Mouse (Mus musculus): ENCODE data around the gene Pigv. TPM values are rescaled to one million over a fixed set of nuclear protein-coding genes. Genes with fewer than 3 reads are reported as not detected.

The Pigv gene
- polyA plus RNA-seq, 1 experiment from 2014 or later = 16.6 TPM

DNA sequence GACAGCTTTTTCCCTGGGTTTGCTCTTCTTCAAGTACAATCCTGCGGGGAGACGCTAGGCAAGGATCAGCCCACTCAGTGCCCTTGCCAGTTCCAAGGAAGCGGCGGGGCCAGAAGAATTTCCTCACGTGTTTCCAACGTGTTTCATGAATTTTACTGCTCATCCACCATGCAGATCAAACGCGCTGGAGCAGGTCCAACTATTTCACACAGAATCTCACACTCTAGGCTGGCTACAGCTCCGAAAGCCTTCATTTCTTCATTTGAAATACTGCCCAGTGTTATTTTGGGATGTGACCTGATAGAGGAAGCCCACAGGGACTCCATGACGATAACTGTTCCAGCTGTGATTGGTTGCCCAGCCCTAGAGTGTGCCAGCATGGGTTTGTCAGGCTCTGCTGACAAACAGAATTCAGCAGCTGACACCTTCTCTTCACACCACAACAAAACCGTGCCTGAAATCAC is 28.5 kb upstream of the Pigv start:
- H3K9me3 ChIP-seq (ENCODE audit: control insufficient read depth, low read length) = no peaks in the 10 kb centered on the region
- no peak for ATAC-seq
- H3K27me3 ChIP-seq (replicated peaks; ENCODE audit: control insufficient read depth, insufficient read depth, low read length) = no peaks in the 10 kb centered on the region
- no peak overlapping the region for H3K9ac ChIP-seq (ENCODE audit: low read depth, low read length)
- H3K27ac ChIP-seq (ENCODE audit: low read length) = no peak overlapping the region
- H3K4me1 ChIP-seq (ENCODE audit: control insufficient read depth, insufficient read depth, low read length) = peaks cover 8% of the 10 kb centered on the region; the same call in 1 of the 2 replicates
- H3K4me2 ChIP-seq (ENCODE audit: low read depth, low read length) = no peak overlapping the region
- 75% methylated on average over 11 of the region's 11 CpGs for WGBS
- H3K4me3 ChIP-seq (ENCODE audit: low read length) = no peak overlapping the region
- peaks cover 3% of the 10 kb centered on the region; the same call in 1 of the 2 replicates for H3K36me3 ChIP-seq (ENCODE audit: control insufficient read depth, insufficient read depth, low read length)

- H3K36me3 ChIP-seq (ENCODE audit: control insufficient read depth, insufficient read depth, low read length) = peaks cover 38% of the 10 kb centered on the region
- no peak overlapping the region for H3K27ac ChIP-seq (ENCODE audit: low read length)
- no peak for ATAC-seq
- no peaks in the 10 kb centered on the region for H3K27me3 ChIP-seq (replicated peaks; ENCODE audit: control insufficient read depth, insufficient read depth, low read length)
- H3K9ac ChIP-seq (ENCODE audit: low read depth, low read length) = no peak overlapping the region
- peaks cover 15% of the 10 kb centered on the region for H3K4me1 ChIP-seq (ENCODE audit: control insufficient read depth, insufficient read depth, low read length)
- WGBS = 77% methylated on average over 3 of the region's 3 CpGs
- no peak overlapping the region for H3K4me2 ChIP-seq (ENCODE audit: low read depth, low read length)
- no peaks in the 10 kb centered on the region for H3K9me3 ChIP-seq (ENCODE audit: control insufficient read depth, low read length)
- H3K4me3 ChIP-seq (ENCODE audit: low read length) = no peak overlapping the region
These were observed 22.9 kb upstream of the Pigv start for GRCm38 (mm10) chr4:133695363-133695762.

DNA sequence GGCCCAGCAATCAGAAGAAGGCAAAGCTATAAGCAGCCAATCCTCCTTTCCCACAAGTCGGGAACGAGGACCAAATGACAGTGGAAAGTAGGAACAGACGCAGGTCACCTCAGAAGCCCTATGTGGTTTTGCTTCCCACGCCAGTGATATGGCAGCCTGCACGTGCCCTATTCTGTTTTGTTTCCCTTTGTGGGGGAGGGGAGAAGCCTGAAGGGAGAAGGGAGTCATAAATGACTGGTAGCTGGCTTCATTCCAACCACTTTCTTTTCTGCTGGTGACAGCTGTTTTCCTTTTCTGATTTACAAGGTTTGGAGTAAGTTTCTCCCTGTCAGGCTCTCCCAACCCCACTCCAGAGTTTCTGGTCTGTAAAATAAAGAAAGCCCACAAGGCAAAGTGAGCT is 17.8 kb upstream of the Pigv start:
- Histone ChIP-seq H3K4me1 (ENCODE audit: control insufficient read depth, insufficient read depth, low read length) (peaks cover 32% of the 10 kb centered on the region), H3K4me3 (ENCODE audit: low read length) (no peak overlapping the region), H3K9ac (ENCODE audit: low read depth, low read length) (no peak overlapping the region), H3K4me2 (ENCODE audit: low read depth, low read length) (no peak overlapping the region), H3K36me3 (ENCODE audit: control insufficient read depth, insufficient read depth, low read length) (peaks cover 57% of the 10 kb centered on the region), H3K27ac (ENCODE audit: low read length) (peak overlapping the region; percentile 29), H3K9me3 (ENCODE audit: control insufficient read depth, low read length) (no peaks in the 10 kb centered on the region), H3K27me3 (replicated peaks; ENCODE audit: control insufficient read depth, insufficient read depth, low read length) (no peaks in the 10 kb centered on the region)
- peak; percentile 36 for ATAC-seq
- 14% methylated on average over 5 of the region's 5 CpGs for WGBS

- H3K4me2 ChIP-seq (ENCODE audit: low read depth, low read length) = no peak overlapping the region
- H3K9me3 ChIP-seq (ENCODE audit: control insufficient read depth, low read length) = no peaks in the 10 kb centered on the region
- no peak overlapping the region for H3K4me3 ChIP-seq (ENCODE audit: low read length)
- no peak overlapping the region; the same call in 1 of the 2 replicates for H3K27ac ChIP-seq (ENCODE audit: low read length)
- H3K4me1 ChIP-seq (ENCODE audit: control insufficient read depth, insufficient read depth, low read length) = peaks cover 32% of the 10 kb centered on the region
- peak; percentile 81 for ATAC-seq
- no peak overlapping the region for H3K9ac ChIP-seq (ENCODE audit: low read depth, low read length)
- no peaks in the 10 kb centered on the region for H3K27me3 ChIP-seq (replicated peaks; ENCODE audit: control insufficient read depth, insufficient read depth, low read length)
- 35% methylated on average over 7 of the region's 7 CpGs for WGBS
- peaks cover 49% of the 10 kb centered on the region for H3K36me3 ChIP-seq (ENCODE audit: control insufficient read depth, insufficient read depth, low read length)
These were observed 16.1 kb upstream of the Pigv start for GRCm38 (mm10) chr4:133688417-133689067.

- 86% methylated on average over 5 of the region's 5 CpGs for WGBS
- H3K36me3 ChIP-seq (ENCODE audit: control insufficient read depth, insufficient read depth, low read length) = peaks cover 38% of the 10 kb centered on the region
- H3K27me3 ChIP-seq (replicated peaks; ENCODE audit: control insufficient read depth, insufficient read depth, low read length) = no peaks in the 10 kb centered on the region
- no peak overlapping the region for H3K27ac ChIP-seq (ENCODE audit: low read length)
- H3K4me2 ChIP-seq (ENCODE audit: low read depth, low read length) = no peak overlapping the region
- no peak overlapping the region for H3K9ac ChIP-seq (ENCODE audit: low read depth, low read length)
- peaks cover 32% of the 10 kb centered on the region for H3K4me1 ChIP-seq (ENCODE audit: control insufficient read depth, insufficient read depth, low read length)
- no peaks in the 10 kb centered on the region for H3K9me3 ChIP-seq (ENCODE audit: control insufficient read depth, low read length)
- H3K4me3 ChIP-seq (ENCODE audit: low read length) = no peak overlapping the region
- ATAC-seq = no peak
These were observed 14.7 kb upstream of the Pigv start for GRCm38 (mm10) chr4:133687126-133687525.

DNA sequence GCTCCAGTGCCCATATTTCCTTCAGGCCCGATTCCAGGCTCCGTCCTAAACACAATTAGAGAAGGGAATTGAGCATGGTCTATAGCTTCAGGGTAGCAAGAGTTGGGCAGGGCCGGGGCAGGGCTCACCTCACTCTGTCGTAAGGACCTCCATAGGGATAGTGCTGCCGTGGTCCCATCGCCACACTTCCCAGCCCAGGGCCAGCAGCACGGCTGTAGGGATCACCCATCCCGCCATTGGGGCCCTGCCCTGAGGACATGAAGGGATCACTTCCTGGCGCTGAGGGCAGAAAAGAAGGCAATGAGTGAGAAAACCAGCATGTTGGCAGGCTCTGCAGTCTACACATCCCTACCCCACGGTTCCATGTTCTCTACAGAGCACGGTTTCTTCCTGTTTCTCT is 14.1 kb upstream of the Pigv start:
- Histone ChIP-seq H3K4me2 (ENCODE audit: low read depth, low read length) (no peak overlapping the region), H3K9ac (ENCODE audit: low read depth, low read length) (no peak overlapping the region), H3K36me3 (ENCODE audit: control insufficient read depth, insufficient read depth, low read length) (peaks cover 40% of the 10 kb centered on the region), H3K4me3 (ENCODE audit: low read length) (no peak overlapping the region), H3K27me3 (replicated peaks; ENCODE audit: control insufficient read depth, insufficient read depth, low read length) (no peaks in the 10 kb centered on the region), H3K9me3 (ENCODE audit: control insufficient read depth, low read length) (no peaks in the 10 kb centered on the region), H3K4me1 (ENCODE audit: control insufficient read depth, insufficient read depth, low read length) (peaks cover 27% of the 10 kb centered on the region), H3K27ac (ENCODE audit: low read length) (no peak overlapping the region)
- ATAC-seq = no peak
- 87% methylated on average over 11 of the region's 11 CpGs for WGBS

DNA sequence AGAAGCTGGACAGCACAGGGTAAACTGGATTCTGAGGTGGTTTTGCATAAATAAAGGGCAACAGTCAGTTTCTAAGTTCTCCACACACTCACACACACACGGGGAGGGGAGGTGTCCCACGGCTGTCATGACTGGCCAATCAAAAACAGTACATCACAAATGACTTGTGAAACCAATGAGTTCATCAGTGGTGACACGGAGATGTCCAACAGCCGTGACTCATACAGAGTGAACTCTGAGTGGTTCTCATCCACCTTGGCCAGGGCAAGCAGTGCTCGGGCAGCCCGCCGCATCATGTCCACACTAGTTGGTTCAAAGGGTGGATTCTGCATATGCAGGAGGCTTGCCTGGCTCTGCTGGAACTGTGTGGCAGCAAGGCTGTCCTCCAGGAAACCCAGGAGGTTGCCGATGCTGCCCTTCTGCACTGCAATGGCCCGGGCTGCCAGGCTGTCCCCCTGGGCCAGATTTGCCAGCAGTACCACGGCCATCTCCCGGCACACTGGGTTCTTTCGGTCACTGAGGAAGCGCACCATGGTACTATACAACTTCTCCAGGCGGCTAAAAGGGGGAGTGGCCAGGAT is 7.8 kb upstream of the Pigv start:
- Histone ChIP-seq H3K4me1 (ENCODE audit: control insufficient read depth, insufficient read depth, low read length) (peaks cover 10% of the 10 kb centered on the region; the same call in 1 of the 2 replicates), H3K4me3 (ENCODE audit: low read length) (no peak overlapping the region), H3K27me3 (replicated peaks; ENCODE audit: control insufficient read depth, insufficient read depth, low read length) (no peaks in the 10 kb centered on the region), H3K9ac (ENCODE audit: low read depth, low read length) (no peak overlapping the region), H3K9me3 (ENCODE audit: control insufficient read depth, low read length) (no peaks in the 10 kb centered on the region), H3K36me3 (ENCODE audit: control insufficient read depth, insufficient read depth, low read length) (peaks cover 28% of the 10 kb centered on the region), H3K27ac (ENCODE audit: low read length) (no peak overlapping the region), H3K4me2 (ENCODE audit: low read depth, low read length) (no peak overlapping the region)
- no peak for ATAC-seq
- WGBS = 87% methylated on average over 14 of the region's 14 CpGs

DNA sequence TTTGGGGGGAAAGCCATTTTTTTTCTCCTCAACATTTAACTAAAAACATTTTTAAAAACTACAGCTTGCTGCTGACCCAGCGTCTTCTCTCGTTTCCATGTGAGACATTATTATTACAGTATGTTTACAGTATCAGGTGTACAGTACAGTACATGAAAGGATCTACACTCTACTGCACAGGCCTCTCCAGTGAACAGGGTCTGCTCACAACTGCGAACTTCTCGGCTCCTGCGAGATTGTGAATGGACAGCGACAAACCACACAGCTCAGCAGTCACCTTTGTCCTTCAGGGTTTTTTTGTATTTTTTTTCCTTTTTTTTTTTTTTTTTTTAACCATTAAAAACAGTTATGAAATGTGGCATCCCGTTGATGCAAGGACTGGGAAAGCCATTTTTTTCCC is 7.2 kb upstream of the Pigv start:
- Histone ChIP-seq H3K27ac (ENCODE audit: low read length) (no peak overlapping the region), H3K4me1 (ENCODE audit: control insufficient read depth, insufficient read depth, low read length) (peaks cover 11% of the 10 kb centered on the region; the same call in 1 of the 2 replicates), H3K27me3 (replicated peaks; ENCODE audit: control insufficient read depth, insufficient read depth, low read length) (no peaks in the 10 kb centered on the region), H3K9me3 (ENCODE audit: control insufficient read depth, low read length) (no peaks in the 10 kb centered on the region), H3K4me2 (ENCODE audit: low read depth, low read length) (no peak overlapping the region), H3K36me3 (ENCODE audit: control insufficient read depth, insufficient read depth, low read length) (peaks cover 23% of the 10 kb centered on the region), H3K9ac (ENCODE audit: low read depth, low read length) (no peak overlapping the region), H3K4me3 (ENCODE audit: low read length) (no peak overlapping the region)
- no peak for ATAC-seq
- WGBS = 81% methylated on average over 7 of the region's 7 CpGs

GRCm38 (mm10) chr4:133677266-133677665 is 4.8 kb upstream of the Pigv start:
- Histone ChIP-seq H3K9ac (ENCODE audit: low read depth, low read length) (no peak overlapping the region), H3K36me3 (ENCODE audit: control insufficient read depth, insufficient read depth, low read length) (peaks cover 21% of the 10 kb centered on the region), H3K27ac (ENCODE audit: low read length) (no peak overlapping the region), H3K4me1 (ENCODE audit: control insufficient read depth, insufficient read depth, low read length) (peaks cover 23% of the 10 kb centered on the region), H3K9me3 (ENCODE audit: control insufficient read depth, low read length) (no peaks in the 10 kb centered on the region), H3K27me3 (replicated peaks; ENCODE audit: control insufficient read depth, insufficient read depth, low read length) (no peaks in the 10 kb centered on the region), H3K4me3 (ENCODE audit: low read length) (no peak overlapping the region), H3K4me2 (ENCODE audit: low read depth, low read length) (no peak overlapping the region)
- ATAC-seq = no peak
- WGBS = 67% methylated on average over 7 of the region's 7 CpGs

Measured in intestine, embryonic 16.5 days (tissue).